Mouse (Mus musculus): Measurements from ENCODE around the gene Eef1akmt2.

The Eef1akmt2 gene

GRCm38 (mm10) chr7:132809721-132810120 lies 42.8 kb downstream of the Eef1akmt2 start:
- DNase-seq, result peak in 1 of 2 experiments; percentile 26

DNA sequence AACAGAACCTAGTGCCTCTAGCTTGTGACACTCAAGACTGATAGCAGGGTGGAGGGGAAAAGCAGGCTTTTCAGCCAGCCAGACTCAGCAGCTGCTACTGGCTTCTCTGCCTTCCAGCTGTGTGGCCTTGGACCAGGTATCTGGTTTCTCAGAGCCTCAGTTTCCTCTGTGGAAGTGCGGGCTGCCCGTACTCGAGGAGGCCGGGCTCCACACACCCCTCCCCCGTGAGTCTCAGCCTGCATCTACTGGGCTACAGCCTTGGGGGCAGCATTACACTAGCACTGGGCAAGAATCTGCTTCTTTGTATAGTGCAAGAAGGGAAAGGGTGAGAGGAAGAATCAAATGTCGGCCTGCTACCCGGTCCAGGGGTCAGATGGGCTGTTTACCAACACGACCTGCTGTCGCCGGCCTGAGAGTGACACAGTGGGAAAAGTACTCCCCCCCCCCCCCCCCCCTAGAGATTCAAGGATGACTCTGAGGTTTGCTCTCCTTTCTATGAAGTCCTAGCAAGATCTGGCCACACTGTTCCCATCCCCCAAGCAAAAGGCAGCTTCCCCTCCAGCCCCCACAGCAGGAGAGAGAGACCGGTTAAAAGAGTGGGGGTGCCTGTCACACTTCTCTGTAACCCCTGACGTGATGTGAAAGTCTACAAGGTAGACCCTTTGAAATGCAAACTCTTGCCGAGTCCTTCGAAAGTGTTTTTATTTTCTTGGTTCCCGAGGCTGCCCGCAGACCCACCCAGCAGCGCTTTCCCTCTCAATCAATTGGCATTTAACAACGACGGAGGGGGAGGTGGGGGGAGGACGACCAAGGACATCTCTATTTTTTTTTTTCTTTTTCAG lies 43.4 kb downstream of the Eef1akmt2 start:
- DNase-seq, result peak in 1 of 2 experiments; percentile 47

GRCm38 (mm10) chr7:132808051-132808796 lies 44.2 kb downstream of the Eef1akmt2 start:
- peak in 1 of 2 experiments; percentile 38 for DNase-seq

DNA sequence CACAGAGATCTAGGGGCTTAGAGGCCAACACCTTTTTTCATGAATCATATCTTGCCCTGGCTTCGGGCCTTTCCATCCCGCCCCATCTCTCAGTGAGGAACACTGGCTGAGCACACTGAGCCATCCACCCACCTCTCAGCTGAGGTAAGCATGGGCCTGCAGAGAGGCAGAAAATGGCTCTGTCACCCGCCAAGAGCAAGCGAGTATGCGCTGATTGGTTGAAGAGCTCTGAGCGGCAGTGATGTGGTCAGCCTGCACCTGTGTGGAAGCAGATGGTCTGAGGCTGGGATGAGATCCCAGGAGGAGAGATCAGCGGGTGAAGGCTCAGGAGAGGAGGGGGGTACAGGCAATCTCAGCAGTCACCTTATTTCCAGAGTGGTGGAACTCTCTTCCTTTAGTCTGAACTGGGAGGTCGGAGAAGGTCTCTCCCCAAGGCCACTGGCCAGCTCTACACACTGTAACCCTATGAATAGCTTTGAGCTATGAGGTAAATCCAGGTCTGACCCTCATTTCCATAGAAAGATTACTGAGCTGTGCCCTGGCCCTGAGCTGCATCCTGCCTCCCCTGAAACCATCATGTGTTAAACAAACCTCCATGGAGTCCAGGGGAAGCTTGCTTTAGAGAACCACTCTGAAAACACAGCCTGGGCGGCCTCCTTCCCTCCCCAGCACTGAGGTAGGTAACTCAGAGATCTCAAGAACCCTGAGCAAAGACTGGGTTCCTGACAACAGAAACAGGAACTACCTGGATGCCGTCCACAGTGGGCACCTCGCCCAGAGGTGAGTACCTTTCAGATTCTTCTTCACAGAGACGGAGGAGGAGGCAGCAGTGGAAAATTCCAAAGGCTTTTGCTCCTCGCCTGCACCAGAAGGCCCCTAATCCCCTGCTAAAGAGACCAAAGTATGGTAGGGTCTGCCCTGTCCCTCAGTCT lies 45.3 kb downstream of the Eef1akmt2 start:
- peak; percentile 92 to 94 for DNase-seq

GRCm38 (mm10) chr7:132806286-132806685 lies 46.2 kb downstream of the Eef1akmt2 start:
- peak; percentile 72 to 75 for DNase-seq

DNA sequence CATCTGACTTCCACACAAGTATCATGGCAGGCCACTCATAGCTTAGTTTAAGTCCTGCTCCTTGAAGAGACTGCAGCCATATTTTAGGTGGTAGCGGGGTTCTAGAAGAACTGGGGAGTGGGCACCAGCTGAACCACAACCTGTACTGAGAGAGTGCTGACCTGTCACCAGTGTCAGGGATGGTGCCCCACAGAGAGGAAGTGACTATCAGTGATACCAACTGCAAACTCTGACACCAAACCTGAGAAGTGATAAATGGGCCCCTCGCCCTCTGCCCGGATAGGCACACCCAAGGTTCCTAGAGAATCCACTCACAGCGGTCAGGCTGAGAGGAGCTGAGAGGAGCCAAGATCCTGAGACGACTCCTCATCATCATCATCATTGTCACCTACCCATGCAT lies 47.5 kb downstream of the Eef1akmt2 start:
- DNase-seq, result peak in 1 of 2 experiments; percentile 22

DNA sequence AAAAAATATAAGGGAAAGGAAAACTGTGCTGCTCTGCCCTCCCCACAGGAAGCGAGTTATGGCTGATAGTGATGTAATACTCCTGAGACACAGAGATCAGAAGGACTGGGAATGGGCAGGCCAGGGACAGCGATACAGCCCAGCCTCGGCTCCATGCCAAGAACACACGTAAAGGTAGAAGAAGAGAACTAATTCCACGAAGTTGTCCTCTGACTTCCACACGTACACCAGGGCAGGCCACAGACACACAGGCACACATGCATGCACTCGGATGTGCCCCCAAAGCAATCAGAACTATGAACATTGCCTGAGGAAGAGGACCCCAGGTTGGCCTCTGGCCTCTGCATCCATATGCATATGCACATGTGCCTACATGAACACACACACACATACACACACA lies 48.0 kb downstream of the Eef1akmt2 start:
- peak in 1 of 2 experiments; percentile 45 for DNase-seq

DNA sequence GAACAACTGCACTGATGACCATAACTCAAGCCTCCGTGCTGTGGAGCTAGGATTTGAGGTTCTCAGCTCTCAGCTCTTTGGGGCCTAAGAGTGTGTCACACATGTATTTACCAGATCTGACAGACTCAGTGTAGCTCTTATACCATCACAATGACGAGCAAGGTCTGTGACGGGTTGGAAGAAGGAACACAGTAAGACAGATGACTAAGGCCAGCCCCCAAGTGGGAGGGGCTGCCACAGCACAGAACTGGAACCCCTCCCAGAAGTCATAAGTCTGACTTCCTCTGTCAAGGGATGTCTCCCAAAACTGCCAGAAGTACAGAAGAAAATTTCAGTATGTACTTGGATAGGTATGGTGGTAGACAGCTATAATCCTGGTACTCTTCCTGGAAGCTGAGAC lies 48.5 kb downstream of the Eef1akmt2 start:
- DNase-seq, result no peak

DNA sequence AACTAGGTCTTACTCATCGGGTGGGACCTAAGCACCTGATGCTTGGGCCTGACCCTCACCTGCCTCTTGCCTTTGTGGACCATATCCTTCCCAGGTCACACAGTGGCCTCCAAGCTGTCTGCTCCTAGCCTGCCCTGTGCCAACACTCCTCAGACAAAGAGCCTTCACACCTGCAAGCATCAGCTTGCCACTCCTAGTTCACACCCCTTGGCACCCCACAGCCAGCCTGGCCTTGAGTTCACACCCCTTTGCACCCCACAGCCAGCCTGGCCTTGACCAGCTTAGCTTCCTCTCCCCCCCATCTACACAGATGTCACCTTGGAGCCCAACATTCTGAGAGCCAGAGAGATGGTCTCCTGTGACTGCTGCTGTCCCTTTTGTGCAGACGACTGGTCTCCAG lies 49.1 kb downstream of the Eef1akmt2 start:
- peak in 1 of 2 experiments; percentile 27 for DNase-seq

- no peak for DNase-seq
Observed at GRCm38 (mm10) chr7:132802691-132803090, 49.8 kb downstream of the Eef1akmt2 start.

- DNase-seq, result peak in 1 of 2 experiments; percentile 8
Observed at GRCm38 (mm10) chr7:132802066-132802465, 50.4 kb downstream of the Eef1akmt2 start.

GRCm38 (mm10) chr7:132801509-132801908 lies 51.0 kb downstream of the Eef1akmt2 start:
- DNase-seq, result peak in 1 of 2 experiments; percentile 12

GRCm38 (mm10) chr7:132800868-132801267 lies 51.6 kb downstream of the Eef1akmt2 start:
- DNase-seq, result peak in 1 of 2 experiments; percentile 11

- DNase-seq, result peak in 1 of 2 experiments; percentile 42
Observed at GRCm38 (mm10) chr7:132799119-132800016, 53.1 kb downstream of the Eef1akmt2 start.

GRCm38 (mm10) chr7:132795141-132795540 lies 57.3 kb downstream of the Eef1akmt2 start:
- no peak for DNase-seq

GRCm38 (mm10) chr7:132793467-132793866 lies 59.0 kb downstream of the Eef1akmt2 start:
- DNase-seq, result no peak

DNA sequence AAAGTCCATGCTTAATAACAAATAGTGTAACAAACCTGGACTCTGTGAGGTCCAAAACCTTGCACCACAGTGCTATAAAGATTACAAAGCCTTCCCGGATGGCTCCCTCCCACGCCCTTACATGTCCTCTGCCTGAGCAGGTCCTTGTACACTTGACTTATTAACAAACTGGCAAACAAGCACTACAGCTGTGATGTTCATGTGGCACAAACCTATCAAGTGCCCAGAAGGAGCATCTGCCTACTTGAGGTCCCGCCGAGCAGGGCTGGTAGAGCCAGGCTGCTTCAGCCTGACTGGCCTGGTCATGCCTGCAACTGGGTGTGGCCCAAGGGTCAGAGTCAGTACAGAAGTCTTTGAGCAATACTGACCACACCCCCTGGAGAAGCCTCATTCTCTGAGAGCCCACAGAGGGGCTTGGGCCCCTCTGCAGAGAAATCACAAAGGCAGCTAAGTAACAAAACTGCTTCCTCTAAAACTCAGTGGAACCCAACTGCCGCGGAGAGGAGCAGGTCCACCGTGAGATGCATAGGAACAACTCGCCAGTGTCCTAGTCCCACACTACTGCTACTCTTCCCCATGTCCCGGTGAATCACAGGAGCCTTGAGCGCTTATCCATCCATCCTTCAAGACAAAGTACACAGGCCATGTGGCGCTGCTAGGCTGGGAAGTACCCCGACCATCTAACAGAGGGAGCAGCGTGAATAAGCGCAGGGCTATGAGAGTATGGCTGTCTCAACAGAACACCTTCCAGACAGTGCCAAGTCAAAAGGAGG lies 61.8 kb downstream of the Eef1akmt2 start:
- no peak for DNase-seq

- peak; percentile 40 to 57 for DNase-seq
Observed at GRCm38 (mm10) chr7:132788826-132789225, 63.6 kb downstream of the Eef1akmt2 start.

- DNase-seq, result no peak
Observed at GRCm38 (mm10) chr7:132787496-132788190, 64.8 kb downstream of the Eef1akmt2 start.

DNA sequence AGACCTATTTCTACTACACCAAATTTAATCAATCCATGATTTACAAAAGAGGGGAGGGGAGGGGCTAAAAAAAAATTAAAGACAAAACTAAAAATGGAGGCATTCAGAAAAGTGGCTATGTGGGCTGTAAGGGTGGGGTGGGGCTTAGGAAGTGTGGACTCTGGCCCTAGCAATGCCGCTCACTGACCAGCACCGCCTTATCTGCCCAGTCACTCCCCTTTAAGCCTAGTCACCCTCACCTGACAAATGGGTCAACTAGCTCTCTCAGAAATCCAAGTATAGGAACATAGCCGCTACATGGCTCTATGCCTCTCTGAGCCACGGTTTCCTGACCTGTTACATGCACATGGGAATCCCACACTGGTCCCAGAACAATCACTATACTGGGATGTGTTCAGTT lies 65.5 kb downstream of the Eef1akmt2 start:
- DNase-seq, result no peak
